Mouse (Mus musculus): ENCODE data around the gene Unc119b.
A peak's percentile ranks its signal among the peaks of the same experiment; 100 is the strongest.
"Not testable (repeated sequence)": the region's sequence is repeated elsewhere in the genome, so short reads cannot be mapped to it uniquely, and the experiment has no call there.

Gene Unc119b

DNA sequence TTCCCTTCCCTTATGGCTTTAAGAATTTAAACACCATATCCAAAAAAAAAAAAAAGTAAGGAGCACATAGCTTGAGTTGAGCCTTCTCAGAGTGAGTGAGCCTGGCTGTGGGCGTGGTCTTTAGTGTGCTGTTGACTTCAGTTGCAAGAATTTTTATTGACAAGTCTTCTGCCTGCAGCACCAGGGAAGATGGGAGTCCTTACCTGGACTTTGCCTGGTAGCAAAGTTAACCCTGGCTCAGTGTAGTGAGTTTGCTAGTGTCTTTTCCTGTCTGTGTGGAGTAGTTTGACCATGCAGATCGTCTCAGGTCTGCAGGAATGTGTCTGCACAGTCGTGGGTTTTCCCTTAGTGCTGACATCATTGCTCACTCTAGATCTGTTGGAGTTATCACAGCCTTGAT lies 43.8 kb downstream of the Unc119b start:
- no peak for DNase-seq (ENCODE audit: low spot score)

DNA sequence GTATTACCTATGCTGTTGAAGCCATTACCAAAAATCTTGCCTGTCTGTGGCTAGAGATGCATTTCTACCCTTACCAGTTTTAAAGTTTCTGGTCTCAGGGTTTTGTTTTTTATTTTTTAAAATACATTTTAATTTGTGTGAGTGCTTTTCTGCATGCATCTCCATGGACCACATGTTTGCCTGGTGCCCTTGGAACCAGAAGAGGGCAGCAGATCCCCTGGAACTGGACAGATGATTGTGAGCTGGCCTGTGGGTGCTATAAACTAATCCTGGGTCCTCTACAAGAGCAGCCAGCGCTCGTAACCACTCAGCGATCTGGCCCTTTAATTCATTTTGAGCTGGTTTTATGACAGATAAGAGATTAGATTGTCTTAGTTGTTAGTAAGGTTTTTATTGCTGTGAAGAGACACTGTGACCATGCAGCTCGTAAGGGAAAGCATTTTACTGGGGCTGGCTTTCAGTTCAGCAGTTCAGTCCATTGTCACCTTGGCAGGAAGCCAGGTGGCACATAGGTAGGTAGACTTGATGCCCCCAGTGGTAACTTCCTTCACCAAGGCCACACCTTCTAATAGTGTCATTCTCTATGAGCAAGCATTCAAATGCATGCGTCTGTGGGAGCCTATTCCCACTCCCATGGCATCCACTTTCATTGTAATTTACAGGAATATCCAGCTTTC lies 45.0 kb downstream of the Unc119b start:
- no peak for DNase-seq (ENCODE audit: low spot score)

DNA sequence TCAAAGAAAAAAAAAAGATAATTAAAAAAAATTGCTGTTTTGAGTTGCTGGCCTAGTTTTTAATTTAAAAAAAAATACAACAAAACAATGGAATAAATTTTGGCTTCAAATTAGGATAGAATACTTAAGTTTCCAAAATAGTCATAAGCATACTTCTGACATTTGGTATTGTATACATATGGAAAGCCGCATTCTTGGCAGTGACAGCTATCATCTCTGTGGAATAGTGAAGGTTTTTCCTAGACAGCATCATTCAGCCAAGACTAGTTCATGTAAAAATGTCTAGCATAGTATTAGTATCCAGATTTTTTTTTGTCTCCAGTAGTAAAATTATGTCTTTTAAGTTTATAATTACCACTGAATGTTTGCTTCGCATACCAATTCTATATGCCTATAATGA lies 49.1 kb downstream of the Unc119b start:
- DNase-seq (ENCODE audit: low spot score): no peak

DNA sequence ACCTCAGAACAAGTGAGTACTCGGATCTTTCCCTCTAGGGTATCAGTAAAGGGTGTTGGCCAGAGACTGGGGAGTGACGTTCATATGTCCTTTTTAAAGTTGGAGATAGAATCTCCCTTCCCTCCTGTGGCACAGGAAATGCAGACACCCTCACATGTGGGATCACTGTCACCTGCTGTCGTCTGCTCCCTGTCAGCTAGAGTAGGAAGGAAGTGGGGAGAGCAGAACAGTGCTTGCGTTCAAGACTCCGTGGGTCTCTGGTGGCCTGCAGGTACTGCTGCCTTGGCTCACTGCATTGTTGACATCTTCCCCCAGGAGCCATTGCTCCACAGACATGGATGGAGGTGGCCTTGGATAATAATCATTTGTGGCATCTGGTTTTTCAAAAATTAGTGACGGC lies 51.3 kb downstream of the Unc119b start:
- DNase-seq (ENCODE audit: low spot score): no peak

DNA sequence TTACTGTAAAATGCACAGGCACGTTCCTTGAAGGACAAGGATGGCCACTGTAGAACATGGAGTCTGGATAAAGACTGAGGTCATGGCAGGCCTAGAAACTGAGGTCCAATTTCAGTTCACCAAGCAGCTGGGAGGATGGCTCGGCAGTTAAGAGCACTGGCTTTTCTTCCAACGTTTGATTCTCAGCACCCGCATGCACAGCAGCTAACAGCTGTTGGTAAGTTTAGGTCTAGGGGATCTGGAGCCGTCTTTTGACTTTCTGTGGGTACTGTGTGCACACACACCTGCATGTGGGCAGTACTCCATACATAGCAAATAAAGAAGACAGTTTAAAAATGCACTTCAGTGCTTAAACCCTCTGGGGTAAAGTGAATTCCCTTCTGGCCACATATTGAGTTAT lies 53.1 kb downstream of the Unc119b start:
- DNase-seq (ENCODE audit: low spot score): no peak

DNA sequence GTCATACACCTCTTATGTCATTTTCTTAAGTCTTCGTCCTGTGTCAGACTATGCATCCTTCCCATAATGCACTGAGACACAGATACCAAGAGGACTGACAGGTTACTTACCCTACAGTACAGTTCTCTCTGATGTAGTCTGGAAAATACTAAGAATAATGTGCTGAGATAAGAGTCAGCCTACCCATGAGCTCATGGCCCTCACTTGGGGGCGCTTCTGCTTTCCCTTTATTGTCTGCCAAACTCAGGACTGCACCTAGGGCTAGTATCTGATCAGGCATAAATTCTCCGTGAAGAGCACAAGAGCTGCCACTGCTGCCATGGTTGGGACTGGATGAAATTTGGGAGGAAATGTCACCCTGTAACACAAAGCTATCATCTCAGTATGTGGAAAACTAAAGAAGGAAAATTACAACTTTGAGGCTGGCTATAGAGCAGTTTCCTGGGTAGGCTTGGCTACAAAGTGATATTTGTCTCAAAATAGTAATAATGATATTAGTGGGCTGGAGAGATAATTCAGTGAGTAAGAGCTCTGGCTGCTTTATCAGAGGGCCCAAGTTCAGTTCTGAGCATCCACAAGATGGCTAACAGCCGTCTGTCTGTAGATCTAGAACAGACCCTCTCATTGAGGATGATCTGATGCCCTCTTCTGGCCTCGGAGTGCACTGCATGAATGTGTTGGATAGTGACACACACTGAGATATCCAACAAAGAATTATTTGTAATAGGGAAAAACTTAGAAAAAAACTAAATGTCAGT lies 58.5 kb downstream of the Unc119b start:
- peak; percentile 83 for DNase-seq (ENCODE audit: low spot score)

DNA sequence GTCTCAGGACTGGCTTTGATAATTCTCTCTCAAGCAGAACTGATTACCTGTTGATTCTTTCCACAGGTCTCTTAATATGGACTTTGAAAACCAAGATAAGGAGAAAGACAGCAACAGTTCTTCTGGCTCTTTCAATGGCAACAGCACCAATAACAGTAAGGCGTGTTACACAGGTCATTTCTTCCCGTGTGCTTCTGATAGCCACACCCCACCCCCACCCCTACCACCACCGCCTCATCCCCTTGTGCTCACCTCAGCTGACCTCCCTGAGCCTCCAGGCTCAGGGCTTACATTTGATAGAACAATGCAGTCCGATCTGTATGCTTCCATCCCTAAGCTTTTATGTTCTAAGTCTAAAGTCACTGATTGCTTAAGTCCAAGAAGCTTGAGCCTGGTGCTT lies 60.0 kb downstream of the Unc119b start:
- DNase-seq (ENCODE audit: low spot score): no peak

DNA sequence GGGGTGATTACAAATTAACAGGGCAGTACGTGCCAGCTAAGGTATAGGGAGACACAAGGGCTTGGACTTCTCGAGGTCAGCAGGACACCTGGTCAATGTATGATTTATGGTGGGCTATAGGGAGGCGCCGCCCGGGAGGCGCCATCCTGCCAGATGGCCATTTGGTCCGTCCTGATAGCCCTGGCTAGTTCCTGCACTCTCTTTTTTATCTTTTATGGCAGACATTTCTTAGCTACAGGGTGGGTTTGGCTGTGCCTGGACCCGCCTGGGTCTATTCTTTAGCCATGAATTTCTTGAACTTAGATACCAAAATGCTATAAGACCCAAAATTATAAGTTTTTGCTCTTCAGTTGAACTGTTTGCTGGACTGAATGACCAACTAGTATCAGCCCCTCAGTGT lies 61.5 kb downstream of the Unc119b start:
- DNase-seq (ENCODE audit: low spot score): not testable (repeated sequence)

All from testis, postnatal 10 days (tissue).